Mouse (Mus musculus) heart, adult 2 months (tissue): ENCODE results near the gene Eda.

ENCODE experiments used
- CTCF ChIP-seq: fragments of 200-600 bp; IDR thresholded peaks from 2 replicates; pipeline ENCODE4 v1.8.1; 2022; ENCODE audit warnings: antibody characterized with exemption, mild to moderate bottlenecking, moderate library complexity
- EP300 ChIP-seq: fragments of 200-500 bp; IDR thresholded peaks from 2 replicates; pipeline ENCODE4 v1.6.1; 2011; ENCODE audit warnings: low read depth, low read length, control low read depth; ENCODE audit not compliant: insufficient read depth

DNA sequence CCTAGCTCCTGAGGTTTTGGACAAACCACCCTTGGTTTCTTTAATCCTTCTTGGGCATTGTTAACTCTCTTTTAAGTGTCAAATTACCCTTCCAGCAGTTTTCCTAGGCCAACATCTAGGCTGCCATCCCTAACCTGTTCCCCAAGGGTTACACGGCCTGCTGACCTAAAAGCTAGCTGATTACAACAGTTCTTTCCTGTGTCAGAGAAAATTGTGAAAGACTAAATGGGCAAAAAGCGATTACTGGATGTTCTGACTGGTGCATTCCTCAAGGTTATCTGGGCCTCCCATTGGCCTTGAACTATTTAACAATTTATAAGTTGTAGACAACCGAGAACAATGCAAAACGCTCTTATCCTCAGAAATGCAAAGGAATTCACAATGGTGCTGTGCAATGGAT is 14.4 kb upstream of the Eda start:
- TF ChIP-seq CTCF (no peak), EP300 (no peak)
